Mouse (Mus musculus) adrenal gland, adult (tissue): Measurements from ENCODE around the gene Scn4b.
A peak's percentile ranks its signal among the peaks of the same experiment; 100 is the strongest.

Source experiments
- DNase-seq, 2 experiments: peaks; one replicate each; pipeline ENCODE4 v3.0.0; 2022 to 2023; ENCODE audit warnings: low spot score in 1 of 2; ENCODE audit not compliant: inconsistent age in 2 of 2

Gene Scn4b

GRCm38 (mm10) chr9:45125211-45125610 is 13.0 kb upstream of the Scn4b start:
- DNase-seq = no peak

- DNase-seq = no peak
These were observed 11.3 kb upstream of the Scn4b start for GRCm38 (mm10) chr9:45126941-45127340.

DNA sequence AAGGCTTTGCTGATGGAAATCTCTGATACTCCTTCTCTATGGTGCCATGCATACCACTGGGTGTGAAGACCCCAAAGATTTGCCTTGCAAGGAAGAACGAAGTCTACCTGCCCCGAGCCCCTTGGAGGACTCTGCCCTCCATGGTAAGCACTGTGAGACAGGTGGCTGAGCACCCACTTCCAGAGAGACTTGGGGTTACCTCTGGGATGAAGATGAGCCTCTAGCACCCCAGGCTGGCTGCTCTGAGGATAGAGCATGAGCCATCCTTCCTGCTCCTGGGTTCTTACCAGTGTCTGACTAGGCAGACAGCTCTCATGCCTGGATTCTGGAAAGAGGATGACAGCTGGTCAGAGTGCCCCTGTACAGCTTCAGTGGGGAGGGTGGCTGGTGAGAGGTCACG is 8.1 kb upstream of the Scn4b start:
- DNase-seq = no peak

DNA sequence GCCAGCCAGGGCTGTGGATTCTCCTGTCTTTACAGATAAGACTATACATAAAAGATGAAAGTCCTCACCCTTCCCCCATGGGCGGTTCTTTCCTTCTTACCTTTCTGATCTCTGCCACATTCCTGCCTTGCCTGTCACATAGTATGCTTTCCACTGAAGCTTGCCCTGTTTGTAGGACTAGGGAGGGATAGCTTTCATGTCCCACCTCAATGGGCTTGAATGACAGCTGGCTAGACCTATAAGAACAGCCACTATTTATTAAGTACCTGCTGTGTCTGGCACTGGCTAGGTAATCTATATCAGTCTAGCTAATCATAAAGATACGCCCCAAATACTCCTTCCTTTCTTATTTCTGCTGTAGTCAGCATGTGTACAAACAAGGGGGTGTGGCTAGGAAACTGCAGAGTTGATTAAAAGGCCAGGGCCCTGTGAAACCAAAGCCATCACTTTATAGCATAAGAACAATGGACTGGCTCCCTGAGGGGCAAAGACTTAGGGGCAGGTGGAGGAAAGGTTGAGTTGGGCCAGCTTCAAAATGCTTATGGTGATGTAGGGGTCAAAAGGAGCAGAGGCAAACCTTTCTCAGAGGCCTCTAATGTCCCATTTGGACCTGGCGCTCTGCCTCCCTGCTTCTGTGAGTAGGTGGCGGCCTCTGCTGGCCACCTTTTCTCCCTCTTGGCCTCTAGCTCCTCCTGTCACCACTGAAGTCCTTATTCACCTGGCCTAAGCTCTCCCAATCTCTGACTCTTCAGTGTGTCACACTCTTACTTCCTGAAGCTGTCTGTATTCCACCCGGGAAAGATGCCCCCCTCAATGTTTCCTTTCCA is 4.5 kb upstream of the Scn4b start:
- DNase-seq = peak; percentile 51 to 78

- peak in 1 of 2 experiments; percentile 33 for DNase-seq
These were observed 1.6 kb upstream of the Scn4b start for GRCm38 (mm10) chr9:45136442-45137169.

GRCm38 (mm10) chr9:45139082-45139481 is 887 bp downstream of the Scn4b start:
- no peak for DNase-seq

GRCm38 (mm10) chr9:45140945-45141344 is 2.8 kb downstream of the Scn4b start:
- no peak for DNase-seq

DNA sequence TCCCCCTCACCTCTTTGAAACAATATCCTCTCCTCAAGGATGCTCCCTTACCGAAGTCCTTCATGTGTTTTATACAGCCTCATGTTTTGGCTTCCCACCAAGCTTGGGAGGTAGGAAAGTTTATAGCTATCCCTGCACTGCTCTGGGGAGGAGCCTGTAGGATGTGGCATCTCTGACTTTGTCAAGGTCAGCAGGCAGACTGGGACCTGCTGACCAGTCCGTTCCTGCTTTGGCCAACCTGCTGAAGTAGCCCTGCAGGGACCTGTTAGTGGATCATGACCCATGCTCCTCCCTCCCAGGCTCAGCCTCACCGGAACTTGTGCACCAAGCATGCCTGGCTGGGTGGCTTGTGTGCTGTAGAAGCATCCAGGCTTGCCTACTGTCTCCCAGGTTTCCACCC is 4.5 kb downstream of the Scn4b start:
- DNase-seq = no peak

DNA sequence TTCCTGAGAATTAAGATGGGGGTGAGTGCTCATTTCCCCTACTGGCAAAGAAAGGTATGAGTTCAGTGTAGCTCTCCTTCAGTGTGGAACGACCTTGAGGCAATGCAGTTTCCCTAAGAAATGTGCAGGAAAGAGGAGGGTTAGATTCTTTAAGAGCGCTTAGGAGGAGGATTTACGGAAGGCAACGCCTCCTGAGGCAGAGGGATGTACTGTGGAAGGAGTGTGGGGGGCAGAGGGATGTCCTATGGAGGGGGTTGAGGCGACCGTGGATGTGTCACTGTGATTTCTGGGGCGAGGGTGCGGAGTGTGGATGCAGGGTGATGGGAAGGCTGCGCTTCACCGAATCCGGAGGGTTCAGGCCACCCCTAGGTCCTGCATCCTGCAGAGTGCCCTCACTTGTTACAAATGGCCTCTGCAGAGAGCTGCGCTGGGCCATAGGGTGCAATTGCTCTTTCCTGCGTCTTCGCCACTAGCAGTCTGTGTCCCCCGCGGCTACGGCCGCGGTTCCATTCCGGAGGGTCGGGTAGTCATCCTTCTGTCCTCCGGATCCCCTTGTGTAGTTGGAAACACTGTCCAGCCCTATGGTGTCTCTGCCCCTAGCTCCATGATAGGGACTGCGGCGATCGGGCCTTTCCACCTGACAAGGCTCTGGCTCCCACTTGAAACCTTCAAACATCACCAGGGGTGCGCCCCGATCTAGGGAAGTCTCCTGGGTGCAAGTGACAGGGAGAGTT is 7.5 kb downstream of the Scn4b start:
- no peak for DNase-seq

GRCm38 (mm10) chr9:45146267-45146597 is 8.0 kb downstream of the Scn4b start:
- DNase-seq = peak; percentile 50 to 89

DNA sequence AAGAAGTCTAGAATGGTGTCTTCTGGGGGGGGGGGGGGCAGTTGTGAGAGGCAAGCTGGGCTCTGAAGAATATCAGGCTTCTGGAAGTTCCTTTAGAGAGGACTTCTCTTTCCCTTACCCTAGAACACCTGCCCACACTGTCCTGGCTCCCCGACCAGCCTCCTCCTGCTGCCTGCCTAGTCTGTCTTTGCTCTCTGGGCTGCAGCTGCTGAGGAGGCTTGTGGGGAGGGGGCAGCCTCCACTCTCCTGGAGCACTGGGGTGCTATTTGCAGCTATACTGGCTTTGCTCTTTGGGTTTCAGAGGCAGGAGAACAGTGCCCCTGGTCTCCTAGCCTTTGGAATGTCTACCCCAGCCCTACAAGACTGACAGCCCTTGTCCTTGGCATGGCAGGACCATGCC is 12.7 kb downstream of the Scn4b start:
- no peak for DNase-seq

DNA sequence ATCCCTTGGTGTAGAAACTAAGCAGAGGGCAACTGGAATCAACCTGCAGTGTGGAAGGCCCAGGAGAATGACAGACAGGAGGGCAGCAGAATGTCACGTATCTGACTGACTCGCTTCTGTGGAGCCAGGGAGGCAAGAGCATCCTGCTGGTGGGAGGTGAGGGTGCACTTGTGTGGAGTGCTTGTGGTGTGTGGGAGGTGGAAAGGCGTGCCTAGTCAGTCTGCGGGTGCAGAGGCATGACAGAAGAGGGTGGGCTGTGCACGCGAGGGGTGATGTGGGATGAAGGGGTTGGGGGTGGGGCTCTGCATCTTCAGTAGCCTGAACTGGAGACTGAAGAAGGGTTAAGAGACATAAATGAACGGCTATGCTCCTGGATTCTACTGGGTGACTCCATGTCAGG is 15.2 kb downstream of the Scn4b start:
- no peak for DNase-seq

- DNase-seq = no peak
These were observed 29.7 kb downstream of the Scn4b start for GRCm38 (mm10) chr9:45167903-45168302.

- no peak for DNase-seq
These were observed 32.0 kb downstream of the Scn4b start for GRCm38 (mm10) chr9:45170150-45170549.

DNA sequence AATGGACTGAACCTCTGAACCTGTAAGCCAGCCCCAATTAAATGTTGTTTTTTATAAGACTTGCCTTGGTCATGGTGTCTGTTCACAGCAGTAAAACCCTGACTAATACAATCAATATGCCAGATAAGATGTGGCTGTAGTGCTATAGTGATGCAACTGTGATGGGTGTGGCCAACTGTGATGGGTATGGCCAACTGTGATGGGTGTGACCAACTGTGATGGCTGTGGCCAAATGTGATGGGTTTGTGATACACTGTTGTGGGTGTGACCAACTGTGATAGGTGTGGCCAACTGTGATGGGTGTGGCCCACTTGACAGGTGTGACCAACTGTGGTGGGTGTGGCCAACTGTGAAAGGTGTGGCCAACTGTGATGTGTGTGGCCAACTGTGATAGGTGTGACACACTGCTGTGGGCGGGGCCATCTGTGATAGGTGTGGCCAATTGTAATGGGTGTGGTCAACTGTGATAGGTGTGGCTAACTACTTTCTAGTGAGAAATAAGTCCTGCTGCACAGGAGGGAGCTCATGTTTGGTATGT is 32.9 kb downstream of the Scn4b start:
- DNase-seq = no peak

- no peak for DNase-seq
These were observed 35.3 kb downstream of the Scn4b start for GRCm38 (mm10) chr9:45173475-45173874.

GRCm38 (mm10) chr9:45179282-45179681 is 41.1 kb downstream of the Scn4b start:
- DNase-seq = no peak

DNA sequence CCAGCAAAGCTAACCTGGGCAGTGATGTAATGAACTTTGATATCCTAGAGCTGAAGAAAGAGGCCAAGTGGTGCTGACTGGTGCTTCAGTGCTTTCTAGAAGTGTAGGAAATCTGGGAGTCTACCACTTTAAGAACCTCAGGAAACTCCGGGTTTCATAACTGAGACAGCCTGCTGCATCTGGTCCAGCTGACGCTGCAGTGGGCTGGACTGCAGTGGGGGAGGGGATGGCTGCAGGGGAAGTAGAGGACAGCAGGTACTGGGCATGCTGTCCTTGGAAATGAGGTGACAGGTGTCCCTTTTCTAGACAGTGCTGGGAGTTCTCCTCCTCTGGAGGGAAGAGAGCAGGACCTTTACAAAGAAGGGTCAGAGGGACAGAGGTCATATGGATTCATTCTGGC is 43.6 kb downstream of the Scn4b start, which contains the start of gene BC049352:
Gene BC049352 (plus strand): TSS at position 238 of the 400 bp plus-strand sequence.
- DNase-seq = peak; percentile 21 to 48

- no peak for DNase-seq
These were observed 44.3 kb downstream of the Scn4b start for GRCm38 (mm10) chr9:45182521-45182920.

DNA sequence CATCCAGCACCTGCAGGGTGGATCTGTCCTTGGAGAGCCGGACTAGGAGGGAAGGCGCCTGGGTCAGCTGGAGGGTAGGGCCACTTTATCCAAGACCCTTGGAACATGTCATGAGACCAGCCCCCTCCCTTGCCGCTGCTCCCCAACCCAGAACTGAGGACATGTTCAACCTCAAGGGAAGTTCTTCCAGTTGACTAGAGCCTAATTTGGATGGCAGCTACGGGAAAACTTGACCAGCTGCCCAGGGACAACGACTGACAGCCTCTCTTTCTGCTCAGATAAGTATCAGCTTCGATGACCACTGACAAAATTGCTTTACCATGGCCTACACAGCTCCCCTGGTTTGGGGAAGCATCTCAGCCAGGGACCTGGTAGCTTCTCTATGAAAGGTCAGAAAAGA is 45.1 kb downstream of the Scn4b start:
- no peak for DNase-seq

DNA sequence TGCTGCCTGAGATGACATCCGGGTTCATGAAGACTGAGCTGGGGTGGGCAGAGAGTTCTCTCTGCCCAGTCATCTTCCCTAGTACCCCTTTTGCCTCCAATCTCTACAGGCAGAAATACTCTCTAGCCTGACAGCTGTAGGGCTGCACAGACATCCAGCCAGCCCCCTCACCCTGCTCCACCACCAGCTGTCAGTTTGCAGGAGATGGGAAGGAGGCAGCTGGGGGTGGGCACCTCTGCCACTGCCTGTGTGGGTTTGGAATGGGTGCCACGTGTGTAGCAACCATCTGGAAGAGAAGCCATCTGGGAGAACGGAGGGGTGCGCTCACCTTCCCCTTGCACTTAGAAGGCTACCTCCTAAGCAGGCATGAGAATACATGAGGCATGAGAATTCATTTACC is 47.1 kb downstream of the Scn4b start:
- DNase-seq = no peak
